Mouse (Mus musculus) lung, postnatal 25 days (tissue): Measurements from ENCODE around the gene Slc35g1.

Source experiments
- DNase-seq: peaks from one replicate; pipeline ENCODE4 v3.0.0; 2022; ENCODE audit warnings: low spot score

Gene Slc35g1

GRCm38 (mm10) chr19:38396633-38396970 lies 822 bp downstream of the Slc35g1 start:
- no peak for DNase-seq

- no peak for DNase-seq
Observed at GRCm38 (mm10) chr19:38397004-38397403, 1.2 kb downstream of the Slc35g1 start.

GRCm38 (mm10) chr19:38398966-38399365 lies 3.2 kb downstream of the Slc35g1 start:
- peak; percentile 16 for DNase-seq

- no peak for DNase-seq
Observed at GRCm38 (mm10) chr19:38400851-38401250, 5.1 kb downstream of the Slc35g1 start.

GRCm38 (mm10) chr19:38401416-38401815 lies 5.6 kb downstream of the Slc35g1 start:
- no peak for DNase-seq

GRCm38 (mm10) chr19:38410357-38411056 lies 14.7 kb downstream of the Slc35g1 start:
- DNase-seq = no peak

- DNase-seq = no peak
Observed at GRCm38 (mm10) chr19:38413861-38414260, 18.1 kb downstream of the Slc35g1 start.

GRCm38 (mm10) chr19:38418819-38419423 lies 23.1 kb downstream of the Slc35g1 start:
- no peak for DNase-seq

- no peak for DNase-seq
Observed at GRCm38 (mm10) chr19:38420751-38421295, 25.0 kb downstream of the Slc35g1 start.

GRCm38 (mm10) chr19:38421436-38421835 lies 25.7 kb downstream of the Slc35g1 start:
- no peak for DNase-seq

- DNase-seq = no peak
Observed at GRCm38 (mm10) chr19:38422926-38423325, 27.1 kb downstream of the Slc35g1 start.

- DNase-seq = peak; percentile 18
Observed at GRCm38 (mm10) chr19:38423884-38424283, 28.1 kb downstream of the Slc35g1 start.

GRCm38 (mm10) chr19:38424581-38424980 lies 28.8 kb downstream of the Slc35g1 start:
- no peak for DNase-seq

- DNase-seq = peak; percentile 41
Observed at GRCm38 (mm10) chr19:38429269-38429668, 33.5 kb downstream of the Slc35g1 start.

GRCm38 (mm10) chr19:38430475-38430874 lies 34.7 kb downstream of the Slc35g1 start:
- DNase-seq = no peak

GRCm38 (mm10) chr19:38431326-38431725 lies 35.5 kb downstream of the Slc35g1 start:
- no peak for DNase-seq

GRCm38 (mm10) chr19:38432021-38432420 lies 36.2 kb downstream of the Slc35g1 start:
- no peak for DNase-seq

- peak; percentile 16 for DNase-seq
Observed at GRCm38 (mm10) chr19:38433381-38433780, 37.6 kb downstream of the Slc35g1 start.

- DNase-seq = no peak
Observed at GRCm38 (mm10) chr19:38435221-38435620, 39.4 kb downstream of the Slc35g1 start.

- no peak for DNase-seq
Observed at GRCm38 (mm10) chr19:38441860-38442259, 46.1 kb downstream of the Slc35g1 start.

- DNase-seq = no peak
Observed at GRCm38 (mm10) chr19:38445758-38446157, 50.0 kb downstream of the Slc35g1 start.
